Mouse (Mus musculus): Measurements from ENCODE around the gene Fam78b. TPM values are rescaled to one million over a fixed set of nuclear protein-coding genes. Genes with fewer than 3 reads are reported as not detected.

Gene Fam78b
- polyA plus RNA-seq, 1 experiment, result 1.6 TPM

DNA sequence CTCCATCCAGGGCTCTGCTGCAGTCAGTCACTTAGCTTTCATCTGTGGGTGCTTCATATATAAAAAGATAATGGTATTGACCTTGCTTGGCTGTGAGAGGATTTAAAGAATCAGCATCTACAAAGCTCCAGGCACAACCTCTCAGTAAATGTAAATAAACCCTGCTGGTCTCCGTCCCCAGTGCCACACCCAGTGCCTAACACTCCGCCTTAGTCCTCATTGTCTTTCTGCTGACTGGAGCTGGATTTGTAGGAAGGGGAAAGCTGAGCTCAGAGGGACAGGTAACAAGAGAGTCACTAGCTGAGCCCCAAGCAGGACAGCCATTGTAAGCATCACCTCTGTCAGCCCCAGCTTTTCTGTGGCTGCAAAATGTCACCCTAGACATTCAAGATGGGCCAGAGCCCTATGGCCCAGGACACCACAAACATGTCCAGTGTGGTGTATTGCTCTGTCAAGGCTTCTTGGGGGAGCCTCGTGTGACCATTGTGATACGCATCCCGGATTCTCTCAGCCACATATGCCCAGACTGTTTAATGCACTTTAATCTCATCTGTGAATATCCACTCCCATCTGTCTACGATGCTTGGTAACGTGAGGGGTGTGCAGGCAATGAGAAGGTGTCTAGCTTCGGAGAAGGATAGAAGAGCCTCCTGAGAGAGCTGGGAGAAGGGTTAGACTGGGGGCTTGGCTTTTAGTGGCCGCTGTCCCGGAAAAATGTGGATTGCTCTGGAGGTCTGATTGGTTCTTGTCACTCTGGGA is 45.1 kb downstream of the Fam78b start:
- H3K27me3 ChIP-seq (ENCODE audit: control insufficient read depth, insufficient read depth, low read length), result no peaks in the 10 kb centered on the region
- H3K4me3 ChIP-seq (ENCODE audit: control insufficient read depth, insufficient read depth, low read length), result no peak overlapping the region
- DNase-seq, result no peak
- H3K36me3 ChIP-seq (ENCODE audit: control insufficient read depth, insufficient read depth, low read length), result no peaks in the 10 kb centered on the region
- H3K27ac ChIP-seq (ENCODE audit: control insufficient read depth, insufficient read depth, low read length), result no peak overlapping the region
- no peaks in the 10 kb centered on the region for H3K4me1 ChIP-seq (replicated peaks; ENCODE audit: control insufficient read depth, insufficient read depth, low read length)
- 76% methylated on average over 10 of the region's 10 CpGs for WGBS
- no peak for TF ChIP-seq CTCF (IDR thresholded peaks at IDR 0.05; ENCODE audit: borderline replicate concordance, control insufficient read depth, extremely low read depth, insufficient read depth, low read length, poor library complexity)
- TF ChIP-seq POLR2A (IDR thresholded peaks at IDR 0.05; ENCODE audit: control insufficient read depth, extremely low read depth, insufficient read depth, low read length, poor library complexity), result no peak

DNA sequence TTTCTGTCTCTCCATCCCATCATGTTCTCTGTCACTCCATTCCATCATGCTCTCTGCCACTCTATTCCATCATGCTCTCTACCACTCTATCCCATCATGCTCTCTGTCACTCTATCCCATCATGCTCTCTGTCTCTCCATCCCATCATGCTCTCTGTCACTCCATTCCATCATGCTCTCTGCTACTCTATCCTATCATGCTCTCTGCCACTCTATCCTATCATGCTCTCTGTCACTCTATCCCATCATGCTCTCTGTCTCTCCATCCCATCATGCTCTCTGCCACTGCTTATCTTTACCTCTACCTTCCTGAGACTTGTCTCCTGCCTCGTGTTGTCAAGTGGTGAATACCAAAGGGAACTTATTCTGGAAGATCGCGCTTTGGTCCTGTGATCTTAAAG is 49.6 kb downstream of the Fam78b start:
- Histone ChIP-seq H3K4me1 (replicated peaks; ENCODE audit: control insufficient read depth, insufficient read depth, low read length) (no peaks in the 10 kb centered on the region), H3K27me3 (ENCODE audit: control insufficient read depth, insufficient read depth, low read length) (no peaks in the 10 kb centered on the region), H3K27ac (ENCODE audit: control insufficient read depth, insufficient read depth, low read length) (no peak overlapping the region), H3K36me3 (ENCODE audit: control insufficient read depth, insufficient read depth, low read length) (no peaks in the 10 kb centered on the region), H3K4me3 (ENCODE audit: control insufficient read depth, insufficient read depth, low read length) (no peak overlapping the region)
- TF ChIP-seq POLR2A (IDR thresholded peaks at IDR 0.05; ENCODE audit: control insufficient read depth, extremely low read depth, insufficient read depth, low read length, poor library complexity), result no peak
- no peak for TF ChIP-seq CTCF (IDR thresholded peaks at IDR 0.05; ENCODE audit: borderline replicate concordance, control insufficient read depth, extremely low read depth, insufficient read depth, low read length, poor library complexity)
- DNase-seq, result no peak
- WGBS, result 86% methylated on average over 3 of the region's 3 CpGs

DNA sequence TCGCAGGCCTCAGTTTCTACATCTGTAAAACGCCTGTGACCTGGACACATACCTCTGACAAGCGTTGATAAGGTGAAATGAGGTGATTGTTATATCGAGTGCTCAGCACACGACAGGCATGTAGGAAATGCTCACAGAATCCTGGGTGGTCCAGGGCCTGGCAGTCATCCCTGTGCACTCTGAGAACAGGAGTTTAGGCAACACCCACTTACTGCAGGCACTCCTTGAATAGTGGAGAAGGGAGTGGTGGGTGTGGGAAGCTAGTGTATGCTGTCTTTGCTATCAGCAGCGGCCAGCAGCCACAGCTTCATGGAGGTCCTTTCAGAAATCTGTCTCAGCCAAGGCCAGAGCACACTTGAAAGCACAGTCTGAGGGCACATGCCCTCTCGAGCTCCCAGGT is 52.8 kb downstream of the Fam78b start:
- Histone ChIP-seq H3K27ac (ENCODE audit: control insufficient read depth, insufficient read depth, low read length) (no peak overlapping the region), H3K4me3 (ENCODE audit: control insufficient read depth, insufficient read depth, low read length) (no peak overlapping the region), H3K4me1 (replicated peaks; ENCODE audit: control insufficient read depth, insufficient read depth, low read length) (no peaks in the 10 kb centered on the region), H3K36me3 (ENCODE audit: control insufficient read depth, insufficient read depth, low read length) (no peaks in the 10 kb centered on the region), H3K27me3 (ENCODE audit: control insufficient read depth, insufficient read depth, low read length) (no peaks in the 10 kb centered on the region)
- TF ChIP-seq CTCF (IDR thresholded peaks at IDR 0.05; ENCODE audit: borderline replicate concordance, control insufficient read depth, extremely low read depth, insufficient read depth, low read length, poor library complexity) (no peak), POLR2A (IDR thresholded peaks at IDR 0.05; ENCODE audit: control insufficient read depth, extremely low read depth, insufficient read depth, low read length, poor library complexity) (no peak)
- no peak for DNase-seq
- WGBS, result 84% methylated on average over 7 of the region's 7 CpGs

DNA sequence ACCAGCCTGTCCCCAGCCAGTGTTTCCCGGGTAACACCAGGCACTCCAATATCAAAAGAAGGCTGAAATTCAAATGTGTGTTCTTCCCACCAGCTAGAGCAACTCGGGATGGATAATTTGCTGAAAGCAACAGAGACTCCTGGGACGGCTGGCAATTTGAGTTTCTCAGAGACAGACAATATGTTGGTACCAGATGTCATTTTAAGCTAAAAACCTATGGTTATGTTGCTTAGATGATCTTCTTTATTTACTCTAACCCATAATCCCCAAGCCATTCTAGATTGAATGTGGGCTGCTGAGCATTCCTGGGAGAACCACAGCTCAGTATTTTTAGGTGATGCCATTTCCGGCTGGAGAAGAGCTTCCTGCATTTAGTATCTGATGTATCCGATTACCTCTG is 56.3 kb downstream of the Fam78b start:
- no peaks in the 10 kb centered on the region for H3K27me3 ChIP-seq (ENCODE audit: control insufficient read depth, insufficient read depth, low read length)
- no peak overlapping the region for H3K27ac ChIP-seq (ENCODE audit: control insufficient read depth, insufficient read depth, low read length)
- DNase-seq, result no peak
- WGBS, result 81% methylated on average over 5 of the region's 5 CpGs
- no peak overlapping the region for H3K4me3 ChIP-seq (ENCODE audit: control insufficient read depth, insufficient read depth, low read length)
- no peaks in the 10 kb centered on the region for H3K36me3 ChIP-seq (ENCODE audit: control insufficient read depth, insufficient read depth, low read length)
- no peaks in the 10 kb centered on the region for H3K4me1 ChIP-seq (replicated peaks; ENCODE audit: control insufficient read depth, insufficient read depth, low read length)
- no peak for TF ChIP-seq POLR2A (IDR thresholded peaks at IDR 0.05; ENCODE audit: control insufficient read depth, extremely low read depth, insufficient read depth, low read length, poor library complexity)
- TF ChIP-seq CTCF (IDR thresholded peaks at IDR 0.05; ENCODE audit: borderline replicate concordance, control insufficient read depth, extremely low read depth, insufficient read depth, low read length, poor library complexity), result no peak

DNA sequence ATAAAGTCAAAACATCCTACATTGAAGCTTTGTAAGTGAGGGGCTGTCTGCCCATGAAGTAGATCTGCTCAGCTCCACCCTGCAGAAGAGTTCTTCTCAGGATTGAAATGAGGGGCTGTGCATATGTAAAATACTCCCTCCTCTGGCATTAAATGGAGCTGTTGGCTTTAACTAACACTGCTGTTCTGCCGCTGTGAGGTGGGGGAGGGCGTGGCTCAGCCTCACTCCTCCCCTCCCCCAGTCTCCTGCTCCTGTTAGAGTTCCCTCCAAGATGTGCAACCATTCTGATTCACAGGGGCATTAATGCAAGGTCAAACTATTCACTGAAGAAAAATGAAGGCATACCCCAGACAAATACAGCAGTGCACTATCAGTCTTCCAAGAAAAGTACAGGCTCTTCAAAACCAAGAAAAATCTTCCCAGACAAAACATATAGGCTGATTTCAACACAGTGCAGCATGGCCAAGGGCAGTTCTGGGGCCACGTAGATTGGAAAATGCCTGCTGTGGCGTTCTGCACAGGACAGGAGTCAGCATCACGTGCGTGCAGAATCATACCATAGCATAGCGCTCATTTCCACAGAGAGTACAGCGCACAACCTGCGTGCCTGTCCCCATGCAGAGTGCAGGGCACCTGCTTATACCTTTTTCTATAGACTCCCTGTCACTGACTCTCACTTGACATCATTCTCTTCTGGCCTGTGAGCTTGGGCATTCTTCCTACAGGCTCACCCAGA is 58.5 kb downstream of the Fam78b start:
- TF ChIP-seq POLR2A (IDR thresholded peaks at IDR 0.05; ENCODE audit: control insufficient read depth, extremely low read depth, insufficient read depth, low read length, poor library complexity) (no peak), CTCF (IDR thresholded peaks at IDR 0.05; ENCODE audit: borderline replicate concordance, control insufficient read depth, extremely low read depth, insufficient read depth, low read length, poor library complexity) (no peak)
- Histone ChIP-seq H3K36me3 (ENCODE audit: control insufficient read depth, insufficient read depth, low read length) (no peaks in the 10 kb centered on the region), H3K27ac (ENCODE audit: control insufficient read depth, insufficient read depth, low read length) (no peak overlapping the region), H3K4me1 (replicated peaks; ENCODE audit: control insufficient read depth, insufficient read depth, low read length) (no peaks in the 10 kb centered on the region), H3K27me3 (ENCODE audit: control insufficient read depth, insufficient read depth, low read length) (no peaks in the 10 kb centered on the region), H3K4me3 (ENCODE audit: control insufficient read depth, insufficient read depth, low read length) (no peak overlapping the region)
- 66% methylated on average over 9 of the region's 9 CpGs for WGBS
- DNase-seq, result no peak

DNA sequence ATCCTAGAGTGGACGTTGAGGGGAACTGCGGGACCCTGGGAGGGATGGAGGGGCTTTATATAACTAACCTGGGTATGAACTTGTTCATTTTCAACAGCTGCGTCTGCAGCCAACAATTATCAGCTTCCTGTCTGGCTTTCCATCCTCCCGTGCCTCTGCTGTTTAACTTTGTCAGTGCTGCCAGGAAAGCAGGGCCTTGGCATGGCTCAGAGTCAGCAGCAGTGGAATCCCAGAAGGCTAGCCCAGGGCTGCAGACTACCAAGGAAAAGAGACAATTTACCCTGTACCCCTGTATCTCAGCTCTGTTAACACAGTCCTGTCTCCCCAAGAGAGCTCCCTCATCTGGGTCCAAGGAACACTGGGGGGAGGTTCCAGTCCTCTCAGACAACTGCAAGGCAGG is 62.8 kb downstream of the Fam78b start:
- 39% methylated on average over 4 of the region's 4 CpGs for WGBS
- DNase-seq, result no peak
- Histone ChIP-seq H3K4me3 (ENCODE audit: control insufficient read depth, insufficient read depth, low read length) (no peak overlapping the region), H3K27me3 (ENCODE audit: control insufficient read depth, insufficient read depth, low read length) (no peaks in the 10 kb centered on the region), H3K36me3 (ENCODE audit: control insufficient read depth, insufficient read depth, low read length) (no peaks in the 10 kb centered on the region), H3K4me1 (replicated peaks; ENCODE audit: control insufficient read depth, insufficient read depth, low read length) (no peaks in the 10 kb centered on the region), H3K27ac (ENCODE audit: control insufficient read depth, insufficient read depth, low read length) (no peak overlapping the region)
- TF ChIP-seq POLR2A (IDR thresholded peaks at IDR 0.05; ENCODE audit: control insufficient read depth, extremely low read depth, insufficient read depth, low read length, poor library complexity) (no peak), CTCF (IDR thresholded peaks at IDR 0.05; ENCODE audit: borderline replicate concordance, control insufficient read depth, extremely low read depth, insufficient read depth, low read length, poor library complexity) (no peak)
